Mouse (Mus musculus) sigmoid colon, adult 10 weeks (tissue): ENCODE measurements around the gene Pvrig. TPM values are rescaled to one million over a fixed set of nuclear protein-coding genes. Genes with fewer than 3 reads are reported as not detected.

Experiments
- polyA plus RNA-seq: library from polyadenylated mRNA; stranded (reverse); fragments of 350-450 nt; fragmentation: Illumina TruSeq; extraction: RNeasy Lipid Tissue Mini Kit (QIAGEN cat#74804); gene quantifications from one replicate; pipeline ENCODE4 v1.2.3, GENCODE M21; 2014; ENCODE audit warnings: low read depth, low replicate concordance

Pvrig gene
- 0.57 TPM for polyA plus RNA-seq

GRCm38 (mm10) chr5:138341661-138342060 is at the start of gene Pvrig:
Gene Pvrig, plus strand, starts transcription at chr5:138341961.

Other genes starting within 250 kb of the Pvrig start
- 12.9 TPM for gene Zscan21, start 225.1 kb upstream of the Pvrig start, polyA plus RNA-seq
- 19.7 TPM for gene Zfp113, start 186.2 kb upstream of the Pvrig start, polyA plus RNA-seq
- 47.9 TPM for gene Cops6, start 180.9 kb upstream of the Pvrig start, polyA plus RNA-seq
- 9.8 TPM for gene Ap4m1, start 170.0 kb upstream of the Pvrig start, polyA plus RNA-seq
- 13.7 TPM for gene Mcm7, start 169.5 kb upstream of the Pvrig start, polyA plus RNA-seq
- gene Taf6, start 154.5 kb upstream of the Pvrig start, polyA plus RNA-seq: 5.9 TPM
- gene Cnpy4, start 154.5 kb upstream of the Pvrig start, polyA plus RNA-seq: 11.8 TPM
- gene Mblac1, start 147.6 kb upstream of the Pvrig start, polyA plus RNA-seq: not detected
- gene Nxpe5, start 116.1 kb upstream of the Pvrig start, polyA plus RNA-seq: 1.5 TPM
- 1.1 TPM for gene Lamtor4, start 86.5 kb upstream of the Pvrig start, polyA plus RNA-seq
- 2.9 TPM for gene BC037034, start 77.9 kb upstream of the Pvrig start, polyA plus RNA-seq
- gene Gal3st4, start 69.1 kb upstream of the Pvrig start, polyA plus RNA-seq: 0.41 TPM
- gene Gm43720, start 62.0 kb upstream of the Pvrig start, polyA plus RNA-seq: not detected
- gene Gpc2, start 62.0 kb upstream of the Pvrig start, polyA plus RNA-seq: 0.76 TPM
- gene Stag3, start 61.7 kb upstream of the Pvrig start, polyA plus RNA-seq: 0.82 TPM
- 23.5 TPM for gene Zfp157, start 99.5 kb downstream of the Pvrig start, polyA plus RNA-seq
- gene 1700123K08Rik, start 222.8 kb downstream of the Pvrig start, polyA plus RNA-seq: not detected